Mouse (Mus musculus) spleen, embryonic (tissue): ENCODE measurements around the gene Akap5.

ENCODE experiments used
- CTCF ChIA-PET: fragments of 350-600 bp; sonication (Branson Sonifier 250); formaldehyde crosslinking; loops from one replicate; lab custom pipeline; 2022; lab: Charles Lee

Akap5 gene

DNA sequence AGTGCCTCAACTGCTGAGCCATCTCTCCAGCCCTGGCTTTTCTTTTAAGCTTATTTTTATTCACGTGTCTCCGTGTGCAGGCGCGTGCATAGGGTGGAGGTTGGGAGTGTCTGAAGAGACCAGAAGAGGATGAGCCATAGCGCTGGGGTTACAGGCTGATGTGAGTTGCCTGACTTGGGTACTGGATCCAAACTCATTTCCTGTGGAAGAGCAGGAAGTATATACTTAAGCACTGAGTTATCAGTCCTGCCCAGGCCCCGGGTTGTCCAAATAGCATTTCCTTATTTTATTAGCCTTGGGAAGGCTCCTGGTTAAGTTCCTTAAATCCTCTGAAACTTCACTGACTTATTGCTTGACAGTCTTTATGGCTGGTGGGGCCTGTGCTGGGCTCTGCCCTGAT lies 14.7 kb upstream of the Akap5 start:
- CTCF ChIA-PET, result no interaction called here

DNA sequence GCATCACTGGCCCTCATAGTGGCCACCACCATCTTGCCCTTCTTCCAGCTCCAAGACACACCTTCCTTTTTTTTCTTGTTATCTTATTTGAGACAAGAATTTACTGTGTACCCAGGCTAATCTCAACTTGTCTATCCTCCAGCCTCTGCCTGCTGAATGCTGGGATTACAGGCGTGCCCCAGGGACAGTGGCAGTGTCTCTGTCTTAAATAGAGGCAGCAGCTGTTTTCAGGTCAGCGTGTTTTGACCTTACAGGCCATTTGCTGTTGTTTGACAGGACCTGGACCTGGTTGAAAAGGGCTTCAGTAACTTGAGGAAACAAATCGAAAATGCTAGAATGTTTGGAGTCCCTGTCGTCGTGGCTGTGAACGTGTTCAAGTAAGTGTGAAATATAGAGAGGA lies 14.1 kb upstream of the Akap5 start:
- CTCF ChIA-PET, result no interaction called here

DNA sequence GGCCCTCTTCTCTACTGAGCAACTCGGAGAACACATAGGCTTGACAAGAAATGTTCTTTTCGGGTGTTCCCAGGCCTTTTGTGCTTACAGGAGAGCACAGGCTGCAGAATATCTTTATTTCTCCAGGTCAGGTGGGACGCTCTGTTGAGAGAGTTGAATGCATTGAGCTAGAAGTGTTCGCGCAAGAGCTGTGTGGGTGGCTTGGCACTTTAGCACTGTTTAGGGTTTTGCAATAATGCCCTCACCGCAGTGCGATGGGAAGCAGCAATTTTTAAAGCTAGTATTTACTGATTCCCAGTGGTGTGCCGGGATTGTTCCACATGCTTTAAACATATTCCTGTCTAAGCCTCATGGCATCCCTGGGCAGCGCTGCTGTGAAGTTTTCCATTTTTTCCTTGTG lies 13.5 kb upstream of the Akap5 start:
- CTCF ChIA-PET, result interaction anchor here (0.5 kb wide), 1 partner anchor 18 kb away, joined by 10 read pairs; no protein-coding TSS in a partner anchor

DNA sequence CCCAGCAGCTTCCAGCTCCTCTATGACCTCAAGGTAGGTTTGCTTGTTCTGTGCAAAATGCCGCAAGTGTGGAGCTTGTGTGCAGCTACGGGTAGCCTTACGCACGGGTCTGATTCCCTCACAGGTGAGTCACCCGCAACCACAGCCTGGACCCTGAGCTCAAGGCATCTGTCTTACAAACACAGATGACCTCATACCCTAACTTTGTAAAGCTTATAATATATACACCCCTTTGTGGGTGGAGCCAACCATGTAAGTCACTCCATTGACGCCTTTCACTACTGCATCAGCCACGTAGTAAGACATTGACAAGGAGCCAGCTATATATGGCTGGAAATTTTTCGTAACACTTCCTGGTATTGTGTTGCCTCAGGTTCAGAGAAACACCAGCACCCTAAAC lies 12.7 kb upstream of the Akap5 start:
- CTCF ChIA-PET, result interaction anchor here (0.6 kb wide), 1 partner anchor 222 kb away, joined by 7 read pairs; no protein-coding TSS in a partner anchor

DNA sequence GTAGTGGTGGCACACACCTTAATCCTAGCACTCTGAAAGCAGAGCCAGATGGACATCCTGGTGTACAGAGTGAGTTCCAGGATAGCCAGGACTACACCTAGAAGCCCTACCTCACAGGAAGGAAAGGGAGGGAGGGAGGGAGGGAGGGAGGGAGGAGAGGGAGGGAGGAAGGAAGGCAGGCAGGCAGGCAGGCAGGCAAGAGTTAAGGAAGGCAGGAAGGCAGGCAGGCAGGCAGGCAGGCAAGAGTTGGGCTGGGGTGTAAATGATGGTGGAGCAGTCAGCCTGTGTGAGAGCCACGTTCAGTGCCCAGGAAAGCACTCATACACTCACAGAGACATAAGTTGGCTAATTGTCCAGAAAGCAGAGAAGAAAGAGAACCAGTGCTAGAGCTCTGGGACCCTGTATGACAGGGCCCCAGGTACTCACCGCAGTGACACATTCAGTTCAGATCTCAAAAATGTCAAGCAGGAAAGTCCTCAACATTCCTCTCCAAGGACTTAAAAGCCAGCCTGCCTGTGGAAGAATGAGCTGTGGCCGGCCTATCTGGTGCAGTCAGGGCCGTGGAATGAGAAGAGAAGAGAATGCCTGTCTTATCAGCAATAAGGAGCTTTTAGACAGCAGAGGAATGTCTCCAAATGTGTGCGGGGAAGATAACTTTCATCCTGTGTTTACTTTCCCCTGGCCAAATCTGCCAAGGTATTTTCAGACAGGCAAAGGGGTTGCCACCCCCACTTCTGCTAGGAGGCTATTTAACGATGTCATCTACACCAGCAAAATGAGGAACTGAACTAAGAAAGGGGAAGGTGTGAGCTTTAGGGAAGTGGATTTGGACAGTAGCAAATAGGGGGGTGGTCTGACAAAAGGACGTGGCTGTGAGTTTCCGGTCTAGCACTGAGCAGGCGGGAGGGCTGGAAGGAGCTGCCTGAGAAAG lies 6.1 kb upstream of the Akap5 start:
- CTCF ChIA-PET, result interaction anchor here (2.7 kb wide), 1 partner anchor 22 kb away, joined by 9 read pairs; no protein-coding TSS in a partner anchor

DNA sequence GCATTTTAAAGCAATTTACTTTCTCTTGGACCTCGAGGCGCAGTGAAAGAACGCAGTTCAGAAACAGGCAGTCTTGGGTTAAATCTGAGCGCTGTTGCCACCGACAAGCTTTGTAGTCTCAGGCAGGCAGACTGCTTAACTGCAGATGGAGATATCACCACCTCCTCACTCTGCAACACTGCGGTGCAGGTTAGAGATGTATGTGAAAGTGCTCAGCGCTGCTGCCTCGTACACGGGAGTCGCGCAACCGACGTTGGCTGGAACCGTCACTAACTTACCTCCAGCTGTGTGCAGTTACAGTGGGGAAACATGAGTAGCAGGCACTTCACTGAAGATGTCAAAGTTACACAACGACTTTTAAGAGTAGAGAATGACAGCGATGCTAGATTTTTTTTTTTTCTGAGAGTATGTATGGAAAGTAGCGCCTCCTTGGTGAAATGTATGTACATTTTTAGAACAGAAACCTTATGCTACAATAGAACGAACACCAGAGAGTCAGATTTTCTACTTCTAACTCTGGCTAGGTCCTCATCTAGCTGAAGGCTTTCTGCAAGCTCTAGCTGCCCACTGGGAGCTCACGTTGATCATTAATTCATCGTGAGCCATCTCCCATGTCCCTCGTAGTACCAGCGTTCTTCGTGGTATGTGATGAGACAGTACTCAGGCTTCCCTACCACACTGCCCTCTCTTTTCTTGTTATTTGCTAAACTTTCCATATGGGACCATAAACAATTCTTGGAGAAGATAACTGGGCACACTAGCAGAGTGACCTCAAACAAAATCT lies 1.9 kb downstream of the Akap5 start:
- CTCF ChIA-PET, result interaction anchor here (0.5 kb wide), 1 partner anchor 64 kb away, joined by 3 read pairs; no protein-coding TSS in a partner anchor

DNA sequence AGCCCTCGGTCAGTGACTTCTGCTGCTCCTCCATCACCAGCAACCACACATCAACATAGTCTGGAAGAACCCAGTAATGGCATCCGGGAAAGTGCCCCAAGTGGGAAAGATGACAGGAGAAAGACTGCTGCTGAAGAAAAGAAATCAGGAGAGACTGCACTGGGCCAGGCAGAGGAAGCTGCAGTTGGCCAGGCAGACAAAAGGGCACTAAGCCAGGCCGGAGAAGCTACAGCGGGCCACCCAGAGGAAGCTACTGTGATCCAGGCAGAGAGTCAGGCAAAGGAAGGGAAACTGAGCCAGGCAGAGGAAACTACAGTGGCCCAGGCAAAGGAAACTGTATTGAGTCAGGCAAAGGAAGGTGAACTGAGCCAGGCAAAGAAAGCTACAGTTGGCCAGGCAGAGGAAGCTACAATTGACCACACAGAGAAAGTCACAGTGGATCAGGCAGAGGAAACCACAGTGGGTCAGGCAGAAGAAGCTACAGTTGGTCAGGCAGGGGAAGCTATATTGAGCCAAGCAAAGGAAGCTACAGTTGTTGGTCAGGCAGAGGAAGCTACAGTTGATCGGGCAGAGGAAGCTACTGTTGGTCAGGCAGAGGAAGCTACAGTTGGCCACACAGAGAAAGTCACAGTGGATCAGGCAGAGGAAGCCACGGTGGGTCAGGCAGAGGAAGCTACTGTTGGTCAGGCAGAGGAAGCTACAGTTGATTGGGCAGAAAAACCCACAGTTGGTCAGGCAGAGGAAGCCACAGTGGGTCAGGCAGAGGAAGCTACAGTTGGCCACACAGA lies 4.1 kb downstream of the Akap5 start:
- CTCF ChIA-PET, result interaction anchor here (0.7 kb wide), 1 partner anchor 17 kb away, joined by 10 read pairs; no protein-coding TSS in a partner anchor

DNA sequence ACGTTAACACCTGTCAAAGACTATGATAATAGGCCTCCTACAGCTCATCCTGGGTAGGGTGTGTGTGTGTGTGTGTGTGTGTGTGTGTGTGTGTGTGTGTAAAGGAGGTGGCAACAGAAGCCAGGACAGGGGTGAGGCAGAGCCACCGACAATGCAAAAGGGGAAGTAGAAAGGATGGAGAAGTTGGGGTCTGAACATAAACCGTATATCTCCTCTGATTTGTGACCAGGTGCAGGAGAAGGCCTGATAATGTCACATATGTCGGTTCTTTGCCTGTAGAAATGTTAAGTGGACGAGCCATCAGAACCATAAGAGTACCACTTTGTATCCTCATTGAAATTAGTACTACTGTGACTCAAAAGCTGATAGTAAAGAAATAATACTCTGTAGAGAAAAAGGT lies 9.0 kb downstream of the Akap5 start:
- CTCF ChIA-PET, result interaction anchor here (0.7 to 1.4 kb wide), 2 partner anchors 35 to 614 kb away, joined by 3 to 5 read pairs; no protein-coding TSS in a partner anchor

DNA sequence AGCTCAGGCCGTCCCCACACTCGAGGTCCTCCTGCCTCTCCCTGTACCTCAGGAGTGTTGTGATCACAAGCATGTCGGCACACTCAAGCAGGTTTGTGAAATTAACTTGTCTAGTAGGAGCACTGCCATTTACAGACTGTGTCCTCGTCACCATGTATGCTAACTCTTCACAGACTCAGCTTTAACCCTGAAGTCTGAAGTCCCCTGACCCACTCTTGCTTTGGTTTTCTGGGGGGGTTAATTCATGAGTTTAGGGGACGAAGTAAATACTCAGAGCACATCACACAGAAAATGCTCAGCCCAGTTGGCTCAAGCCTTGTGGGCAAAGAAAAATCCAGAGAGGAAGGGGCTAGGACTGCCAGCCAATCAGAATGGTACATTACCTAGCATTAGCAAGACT lies 10.9 kb downstream of the Akap5 start:
- CTCF ChIA-PET, result no interaction called here

DNA sequence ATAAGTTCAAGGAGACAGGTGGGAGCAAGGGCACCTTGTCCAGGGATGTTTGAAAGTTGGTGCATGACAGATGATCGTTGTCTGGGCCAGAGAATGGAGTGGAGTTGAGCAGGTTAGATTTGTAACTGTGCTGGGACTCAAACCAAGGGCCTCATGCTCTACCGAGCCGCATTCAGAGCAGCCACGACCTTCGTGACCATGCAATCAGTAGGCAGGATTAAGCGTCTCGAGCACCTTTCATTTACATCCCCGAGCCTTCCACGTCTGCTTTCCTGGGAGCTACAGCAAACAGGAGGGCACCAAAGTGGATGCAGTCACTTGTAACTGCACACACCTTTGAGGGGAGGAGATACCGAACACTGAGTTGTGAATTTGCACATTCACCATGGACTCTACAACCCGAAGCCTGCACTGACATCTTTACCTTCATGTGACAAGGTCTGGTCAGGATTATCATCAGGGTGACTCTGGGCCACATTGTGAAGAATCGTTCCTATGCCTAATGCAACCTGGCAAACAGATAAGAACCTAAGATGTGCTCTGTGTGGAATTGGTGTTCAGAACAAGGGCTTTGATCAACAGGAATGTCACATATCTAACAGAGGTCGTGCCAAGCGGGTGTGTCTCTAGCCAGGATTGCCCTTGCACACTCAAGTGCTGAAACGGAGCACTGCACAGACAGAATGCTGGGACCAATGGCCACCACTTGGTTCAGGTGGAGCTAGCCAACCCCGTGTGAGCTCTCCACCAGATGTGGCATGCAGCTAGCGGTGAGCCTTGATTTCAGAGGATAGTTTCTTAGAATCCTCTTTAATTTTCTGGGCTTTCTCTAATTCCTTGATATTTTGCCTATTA lies 11.6 kb downstream of the Akap5 start:
- CTCF ChIA-PET, result no interaction called here

DNA sequence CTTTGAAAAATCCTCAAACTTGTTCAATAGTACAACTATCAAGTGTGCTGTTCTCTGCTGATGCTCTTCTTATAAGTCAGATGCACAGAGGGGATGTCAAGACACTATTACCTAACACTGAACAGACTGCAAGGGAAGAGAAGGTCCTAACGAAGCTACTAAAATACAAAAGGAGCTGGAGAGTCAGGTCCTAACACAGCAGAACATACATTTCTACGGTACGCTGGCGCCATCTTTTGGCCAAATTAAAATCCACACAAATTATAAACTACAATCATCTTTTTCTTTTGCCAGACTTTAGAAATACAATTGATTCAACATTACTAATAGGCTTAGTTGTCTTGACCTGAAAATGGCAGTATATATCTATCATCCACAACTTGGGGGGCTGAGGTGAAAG lies 16.4 kb downstream of the Akap5 start:
- CTCF ChIA-PET, result interaction anchor here (0.5 to 3.0 kb wide), 4 partner anchors 20 to 874 kb away, joined by 3 to 9 read pairs (median 4); no protein-coding TSS in a partner anchor

DNA sequence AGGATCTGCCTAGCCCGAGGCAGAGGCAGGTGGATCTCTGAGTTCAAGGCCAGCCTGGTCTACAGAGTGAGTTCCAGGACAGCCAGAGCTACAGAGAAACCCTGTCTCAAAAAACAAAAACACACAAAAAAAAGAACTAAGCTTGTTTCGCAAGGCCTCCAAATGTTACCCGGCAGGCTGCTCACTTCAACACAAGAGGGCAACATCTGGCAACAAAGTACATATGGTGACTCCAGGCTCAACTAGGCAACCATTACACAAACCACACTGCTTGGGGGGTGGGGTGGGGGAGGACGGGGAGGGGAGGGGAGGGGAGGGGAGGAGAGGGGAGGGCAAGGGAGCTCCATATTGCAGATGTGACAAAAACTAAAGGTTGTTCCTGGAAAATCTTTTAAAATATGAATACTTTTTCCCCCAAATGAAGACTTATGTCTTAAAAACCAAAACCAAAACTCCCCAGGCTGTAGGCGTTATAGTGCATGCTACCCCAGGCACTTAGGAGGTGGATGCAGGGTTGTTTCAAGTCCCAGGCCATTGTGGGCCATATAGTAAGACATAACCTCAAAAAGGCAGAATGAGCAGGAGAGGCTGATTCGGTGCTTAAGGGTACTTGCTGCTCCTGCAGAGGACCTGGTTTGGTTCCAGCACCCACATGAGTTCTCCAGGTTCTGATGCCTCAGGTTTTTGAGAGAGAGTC lies 21.2 kb downstream of the Akap5 start:
- CTCF ChIA-PET, result interaction anchor here (0.6 to 0.9 kb wide), 4 partner anchors 34 to 199 kb away, joined by 3 to 8 read pairs (median 5); no protein-coding TSS in a partner anchor

DNA sequence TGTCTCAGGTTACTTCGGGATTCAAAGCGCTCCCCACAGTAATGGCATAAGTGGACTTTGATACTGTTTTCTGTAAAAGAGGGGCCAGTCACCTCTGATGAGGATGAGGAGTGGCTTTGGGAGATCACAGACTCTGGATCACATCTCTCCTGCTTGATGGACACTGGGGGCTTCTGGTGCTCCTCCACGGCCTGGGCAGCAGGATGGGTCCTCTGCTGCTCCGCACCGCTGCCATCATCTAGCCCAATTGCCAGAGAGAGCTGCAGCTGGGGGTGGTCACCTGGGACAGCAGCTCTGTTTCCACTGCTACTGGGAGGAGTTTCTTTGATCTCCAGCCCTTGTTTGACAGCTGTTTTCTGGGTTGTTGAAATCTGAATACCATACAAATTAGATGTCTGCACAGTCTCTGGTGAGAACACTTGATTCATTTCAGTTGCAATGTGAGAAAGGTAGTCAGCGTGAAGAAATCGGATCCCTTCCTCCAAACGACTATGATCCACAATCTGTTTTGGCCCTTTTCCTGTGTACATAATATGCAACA lies 25.1 kb downstream of the Akap5 start:
- CTCF ChIA-PET, result no interaction called here

DNA sequence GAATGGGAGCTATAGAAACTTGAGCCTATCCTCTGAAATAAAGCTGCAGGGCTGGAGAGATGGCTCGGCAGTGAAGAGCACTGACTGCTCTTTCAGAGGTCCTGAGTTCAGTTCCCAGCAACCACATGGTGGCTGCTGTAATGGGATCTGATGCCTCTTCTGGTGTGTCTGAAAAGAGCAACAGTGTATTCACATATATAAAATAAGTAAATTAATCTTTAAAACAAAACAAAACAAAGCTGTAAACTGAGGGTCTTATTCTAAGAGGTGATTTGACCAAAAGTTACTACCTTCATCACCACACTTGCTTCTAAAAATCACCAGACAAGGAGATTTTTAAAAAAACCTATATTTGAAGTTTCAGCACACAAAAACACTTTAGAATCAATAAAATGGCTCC lies 36.2 kb downstream of the Akap5 start:
- CTCF ChIA-PET, result interaction anchor here (0.6 to 0.7 kb wide), 2 partner anchors 21 to 41 kb away, joined by 3 to 4 read pairs; no protein-coding TSS in a partner anchor

DNA sequence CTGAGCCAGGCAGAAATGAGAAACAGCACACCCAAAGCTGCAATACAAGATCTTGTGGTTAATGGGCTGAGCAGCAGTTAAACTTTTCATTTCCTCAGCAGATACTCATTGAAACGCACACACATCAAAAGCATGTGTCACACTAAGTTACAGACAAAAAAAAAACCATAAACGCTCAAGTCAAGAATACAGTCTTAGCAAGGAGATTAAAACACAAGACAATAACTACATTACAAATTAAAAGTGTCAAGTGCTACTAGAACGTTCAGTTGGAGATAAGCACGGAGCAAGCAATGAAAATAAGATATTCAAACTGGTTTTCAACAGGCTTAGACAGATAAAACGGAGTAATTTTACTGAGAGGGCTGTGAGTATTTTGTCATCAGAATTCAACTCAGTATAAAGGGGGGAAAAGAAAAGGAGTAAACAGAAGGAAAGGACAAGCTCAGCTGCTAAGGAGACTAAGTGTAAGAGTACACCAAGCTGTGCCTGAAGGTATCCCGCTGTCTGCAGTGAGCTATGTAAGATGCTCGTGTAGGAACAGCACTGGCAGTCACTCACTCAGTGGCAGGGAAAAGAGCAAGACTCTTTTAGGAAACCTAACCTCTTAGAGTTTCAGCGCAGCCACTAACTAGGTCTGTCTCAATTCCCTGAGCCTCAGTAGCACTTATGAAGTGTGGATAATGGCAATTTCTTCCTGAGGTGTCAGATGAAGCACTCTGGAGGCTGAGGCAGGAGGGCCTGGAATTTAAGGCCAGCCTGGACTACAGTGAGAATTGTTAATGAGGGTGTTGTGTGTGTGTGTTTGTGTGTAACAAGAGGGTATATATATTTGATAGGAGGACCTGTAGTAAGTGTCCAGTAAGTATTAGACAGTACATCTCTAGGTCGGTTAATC lies 37.0 kb downstream of the Akap5 start:
- CTCF ChIA-PET, result interaction anchor here (0.6 kb wide), 1 partner anchor 21 kb away, joined by 3 read pairs; no protein-coding TSS in a partner anchor

DNA sequence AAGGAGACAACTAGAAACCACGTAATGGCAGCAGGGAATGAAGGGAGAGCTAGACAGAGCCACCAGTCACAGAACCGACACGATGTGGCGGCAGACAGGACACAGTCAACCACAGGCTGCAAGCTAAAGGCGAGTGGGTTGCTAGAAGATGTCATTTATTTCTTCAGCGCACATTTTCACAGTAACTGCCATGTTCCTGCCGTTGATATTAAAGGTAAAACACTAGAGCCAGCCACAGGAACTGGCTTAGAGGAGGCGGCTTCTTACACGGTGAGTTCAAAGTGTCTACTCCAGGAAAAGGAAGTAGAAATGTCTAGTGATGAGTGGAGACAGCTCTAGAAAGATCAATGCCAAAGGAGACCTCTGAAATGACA lies 37.6 kb downstream of the Akap5 start:
- CTCF ChIA-PET, result no interaction called here

DNA sequence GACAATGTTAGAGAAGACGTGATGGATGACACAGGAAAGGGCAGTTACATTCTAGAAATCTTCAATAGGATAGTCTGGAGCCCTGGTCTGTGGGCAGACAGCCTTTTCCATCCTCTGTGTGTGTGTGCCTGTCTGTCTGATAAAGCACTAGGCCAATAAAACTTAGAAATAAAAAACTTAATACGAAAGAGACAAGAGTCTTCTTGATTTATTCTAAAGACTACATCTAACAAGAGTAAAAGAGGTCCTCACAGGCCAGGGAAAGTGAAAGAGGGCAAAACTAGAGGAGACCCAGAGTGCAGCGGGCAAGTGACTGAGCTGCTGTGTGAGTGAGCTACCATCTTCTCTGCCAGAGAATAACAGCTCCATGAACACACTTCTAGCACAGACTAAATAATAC lies 41.6 kb downstream of the Akap5 start:
- CTCF ChIA-PET, result no interaction called here
